Mouse (Mus musculus) midbrain, embryonic 13.5 days (tissue): ENCODE data around the gene Ptpre. TPM values are rescaled to one million over a fixed set of nuclear protein-coding genes. Genes with fewer than 3 reads are reported as not detected.

ENCODE experiments used
- ATAC-seq: fragments of 200-750 bp; cut with Nextera tagmentation; 2 replicates; pipeline ENCODE4 v1.8.0; 2017; ENCODE audit warnings: mild to moderate bottlenecking, moderate TSS enrichment, moderate library complexity
- H3K27ac ChIP-seq: fragments of 300-500 bp; sonication (generic); 2 replicates; pipeline ENCODE4 v1.5.1; 2015; ENCODE audit warnings: inconsistent platforms, mild to moderate bottlenecking, moderate library complexity
- H3K27me3 ChIP-seq: fragments of 300-500 bp; sonication (generic); 2 replicates; pipeline ENCODE4 v1.6.1; 2015; ENCODE audit warnings: mild to moderate bottlenecking, inconsistent platforms
- H3K36me3 ChIP-seq: fragments of 300-500 bp; sonication (generic); 2 replicates; pipeline ENCODE4 v1.6.1; 2015; ENCODE audit warnings: mild to moderate bottlenecking, inconsistent platforms
- H3K4me1 ChIP-seq: fragments of 300-500 bp; sonication (generic); replicated peaks from 2 replicates; pipeline ENCODE4 v1.6.1; 2015; ENCODE audit warnings: inconsistent platforms
- H3K4me2 ChIP-seq: fragments of 300-500 bp; sonication (generic); replicated peaks from 2 replicates; pipeline ENCODE4 v1.6.1; 2015; ENCODE audit warnings: moderate library complexity, mild to moderate bottlenecking, inconsistent platforms
- H3K4me3 ChIP-seq: fragments of 300-500 bp; sonication (generic); replicated peaks from 2 replicates; pipeline ENCODE4 v1.5.1; 2015; ENCODE audit warnings: mild to moderate bottlenecking, inconsistent platforms
- H3K9ac ChIP-seq: fragments of 300-500 bp; sonication (generic); replicated peaks from 2 replicates; pipeline ENCODE4 v1.6.1; 2015; ENCODE audit warnings: mild to moderate bottlenecking, inconsistent platforms
- H3K9me3 ChIP-seq: fragments of 300-500 bp; sonication (generic); 2 replicates; pipeline ENCODE4 v1.6.1; 2016; ENCODE audit warnings: mild to moderate bottlenecking, inconsistent platforms
- WGBS: fragments of 180-500 bp; shearing (Covaris S2); methylation state at CpG from one replicate; pipeline ENCODE4 v1.1.7; 2015; 5-methylcytosine and 5-hydroxymethylcytosine counted together
- polyA plus RNA-seq: library from polyadenylated mRNA; unstranded; fragments of >200 nt; fragmentation: Nextera tagmentation; extraction: Ambion mirVana; gene quantifications from 2 replicates; pipeline ENCODE4 v1.2.1, GENCODE M21; 2015

Gene Ptpre
- polyA plus RNA-seq, 1 experiment from 2014 or later, result 3.7 TPM

DNA sequence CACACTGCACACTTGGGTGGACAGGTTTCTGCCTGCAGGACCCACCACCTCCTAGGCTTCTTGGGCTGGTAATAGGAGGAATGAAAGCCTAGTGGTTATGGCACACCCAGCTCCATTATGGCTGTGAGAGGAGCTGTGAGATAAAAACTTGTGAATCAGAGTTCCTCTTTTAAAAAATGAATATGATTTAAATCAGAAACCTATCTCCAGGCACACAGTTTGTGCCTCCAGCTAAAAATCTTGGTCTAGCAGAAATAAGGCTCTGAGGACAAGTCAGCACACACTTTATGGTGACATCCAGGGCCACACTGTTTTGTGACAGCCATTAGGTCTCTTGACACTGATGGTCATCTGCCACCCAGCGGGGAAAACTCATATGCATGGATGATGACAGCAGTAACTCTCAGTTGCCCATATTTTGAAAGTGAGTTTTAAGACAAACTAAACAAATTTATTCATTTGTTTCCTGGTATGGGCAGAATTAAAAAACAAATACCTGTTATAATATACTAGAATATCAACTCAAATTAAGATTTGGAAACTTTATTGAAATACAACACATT, 47.9 kb downstream of the Ptpre start:
- Histone ChIP-seq H3K27ac (no peak overlapping the region), H3K4me1 (0 out of 2 replicates have a peak, but pooled peaks cover 6% of the 10 kb centered on the region), H3K9me3 (no peaks in the 10 kb centered on the region), H3K9ac (no peak overlapping the region), H3K27me3 (no peaks in the 10 kb centered on the region), H3K36me3 (no peaks in the 10 kb centered on the region), H3K4me2 (no peak overlapping the region), H3K4me3 (no peak overlapping the region)
- WGBS, result 94% methylated on average over 1 of the region's 1 CpGs
- ATAC-seq, result no peak

GRCm38 (mm10) chr7:135586402-135586801, 49.1 kb downstream of the Ptpre start:
- Histone ChIP-seq H3K9me3 (no peaks in the 10 kb centered on the region), H3K27me3 (no peaks in the 10 kb centered on the region), H3K36me3 (no peaks in the 10 kb centered on the region), H3K4me3 (no peak overlapping the region), H3K4me1 (0 out of 2 replicates have a peak, but pooled peaks cover 6% of the 10 kb centered on the region), H3K9ac (no peak overlapping the region), H3K4me2 (no peak overlapping the region), H3K27ac (no peak overlapping the region)
- WGBS, result 48% methylated on average over 4 of the region's 4 CpGs
- no peak for ATAC-seq

GRCm38 (mm10) chr7:135587821-135588575, 50.7 kb downstream of the Ptpre start:
- 57% methylated on average over 2 of the region's 2 CpGs for WGBS
- no peaks in the 10 kb centered on the region for H3K9me3 ChIP-seq
- ATAC-seq, result no peak
- no peak overlapping the region for H3K9ac ChIP-seq
- H3K27ac ChIP-seq, result no peak overlapping the region
- no peak overlapping the region for H3K4me3 ChIP-seq
- no peak overlapping the region for H3K4me2 ChIP-seq
- H3K4me1 ChIP-seq, result 0 out of 2 replicates have a peak, but pooled peaks cover 4% of the 10 kb centered on the region
- no peaks in the 10 kb centered on the region for H3K36me3 ChIP-seq
- no peaks in the 10 kb centered on the region for H3K27me3 ChIP-seq

DNA sequence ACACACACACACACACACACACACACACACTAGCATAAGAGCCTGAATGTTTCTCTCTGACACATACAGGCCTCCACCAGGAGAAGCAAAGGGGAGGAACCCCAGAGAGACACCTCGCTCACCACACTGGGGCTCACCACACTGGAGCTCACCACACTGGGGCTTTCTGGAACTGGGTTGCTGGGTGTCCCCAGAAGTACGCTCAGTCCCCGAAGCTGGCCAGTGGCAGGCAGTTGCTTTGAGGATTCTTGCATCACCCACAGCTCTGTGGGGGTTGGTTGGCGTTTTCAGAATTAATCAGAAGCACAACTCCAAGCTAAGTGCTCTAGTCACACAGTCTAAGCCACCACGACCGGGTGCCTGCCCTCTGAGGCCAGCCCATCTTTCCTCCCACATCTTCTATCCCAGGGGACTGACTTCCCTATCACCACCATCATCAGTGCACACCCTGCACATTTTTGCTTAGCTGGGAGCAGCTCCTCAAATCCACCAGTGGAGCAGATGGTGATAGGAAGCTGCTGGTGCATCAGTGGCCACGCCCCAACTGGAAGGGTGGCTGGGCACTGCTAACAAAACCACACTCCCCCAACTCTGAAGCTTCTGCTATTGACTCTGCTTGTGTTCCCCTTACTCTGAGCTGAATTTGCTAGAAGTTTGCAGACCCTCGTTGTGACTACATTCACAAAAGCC, 51.5 kb downstream of the Ptpre start:
- Histone ChIP-seq H3K4me1 (0 out of 2 replicates have a peak, but pooled peaks cover 2% of the 10 kb centered on the region), H3K9me3 (no peaks in the 10 kb centered on the region), H3K27ac (no peak overlapping the region), H3K9ac (no peak overlapping the region), H3K27me3 (no peaks in the 10 kb centered on the region), H3K4me2 (no peak overlapping the region), H3K4me3 (no peak overlapping the region), H3K36me3 (no peaks in the 10 kb centered on the region)
- ATAC-seq, result no peak
- 79% methylated on average over 8 of the region's 8 CpGs for WGBS

DNA sequence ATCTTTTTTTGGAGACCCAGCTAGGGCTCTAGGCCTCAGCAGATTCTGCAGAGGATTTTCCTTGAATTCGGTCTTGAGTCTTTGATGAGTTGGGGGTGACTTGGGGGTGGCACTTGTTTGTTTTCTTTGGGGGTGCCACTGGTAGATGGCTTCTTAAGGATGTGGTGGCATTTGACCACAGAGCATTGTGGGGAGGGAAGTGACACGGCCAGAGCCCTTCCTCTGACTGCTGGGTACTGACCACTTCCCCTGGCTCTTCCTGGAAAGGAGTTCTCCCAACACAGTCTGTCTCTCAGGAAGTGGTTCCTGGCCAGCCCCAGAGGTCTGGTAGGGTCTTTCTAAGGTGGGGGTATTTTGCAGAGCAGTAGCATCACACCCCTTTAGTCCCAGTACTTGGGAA, 54.2 kb downstream of the Ptpre start:
- H3K27me3 ChIP-seq, result no peaks in the 10 kb centered on the region
- no peaks in the 10 kb centered on the region for H3K9me3 ChIP-seq
- H3K9ac ChIP-seq, result no peak overlapping the region
- 90% methylated on average over 2 of the region's 2 CpGs for WGBS
- no peaks in the 10 kb centered on the region for H3K36me3 ChIP-seq
- no peak for ATAC-seq
- no peak overlapping the region for H3K4me3 ChIP-seq
- no peak overlapping the region for H3K27ac ChIP-seq
- no peaks in the 10 kb centered on the region; the same call in 1 of the 2 replicates for H3K4me1 ChIP-seq
- H3K4me2 ChIP-seq, result no peak overlapping the region

GRCm38 (mm10) chr7:135593286-135593685, 56.0 kb downstream of the Ptpre start:
- no peak for ATAC-seq
- peaks cover 3% of the 10 kb centered on the region for H3K4me1 ChIP-seq
- H3K36me3 ChIP-seq, result no peaks in the 10 kb centered on the region
- 84% methylated on average over 5 of the region's 5 CpGs for WGBS
- no peak overlapping the region for H3K4me2 ChIP-seq
- H3K9ac ChIP-seq, result no peak overlapping the region
- H3K4me3 ChIP-seq, result no peak overlapping the region
- H3K9me3 ChIP-seq, result no peaks in the 10 kb centered on the region
- H3K27me3 ChIP-seq, result no peaks in the 10 kb centered on the region
- no peak overlapping the region for H3K27ac ChIP-seq

- no peak overlapping the region for H3K4me3 ChIP-seq
- 91% methylated on average over 3 of the region's 3 CpGs for WGBS
- no peak overlapping the region for H3K4me2 ChIP-seq
- H3K9me3 ChIP-seq, result no peaks in the 10 kb centered on the region
- no peak overlapping the region for H3K9ac ChIP-seq
- H3K4me1 ChIP-seq, result peaks cover 3% of the 10 kb centered on the region
- H3K27me3 ChIP-seq, result no peaks in the 10 kb centered on the region
- H3K36me3 ChIP-seq, result no peaks in the 10 kb centered on the region
- no peak for ATAC-seq
- H3K27ac ChIP-seq, result no peak overlapping the region
Measured at GRCm38 (mm10) chr7:135593825-135594224, 56.5 kb downstream of the Ptpre start.

DNA sequence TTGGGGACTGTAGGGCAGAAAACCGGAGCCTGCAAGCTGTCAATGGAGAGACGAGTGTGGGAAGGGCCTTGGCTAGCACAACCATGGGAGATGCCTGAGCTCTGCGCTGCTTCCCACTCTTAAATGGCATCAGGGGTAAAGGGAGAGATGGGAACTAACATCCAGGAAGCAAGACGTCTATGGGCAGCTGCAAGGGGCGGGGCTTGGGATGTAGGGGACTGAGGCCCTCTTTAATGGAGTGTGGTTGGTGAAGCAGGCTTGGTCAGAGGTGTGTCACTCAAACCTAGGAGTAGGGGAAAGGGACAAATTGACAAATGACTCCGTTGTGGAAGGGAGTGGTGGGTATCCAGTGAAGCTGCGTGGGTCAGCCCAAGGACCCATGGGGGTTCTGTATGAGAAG, 57.4 kb downstream of the Ptpre start:
- ATAC-seq, result no peak
- no peaks in the 10 kb centered on the region for H3K27me3 ChIP-seq
- H3K4me1 ChIP-seq, result peaks cover 3% of the 10 kb centered on the region
- no peak overlapping the region for H3K27ac ChIP-seq
- no peak overlapping the region for H3K9ac ChIP-seq
- WGBS, result 73% methylated on average over 7 of the region's 7 CpGs
- H3K4me3 ChIP-seq, result no peak overlapping the region
- no peaks in the 10 kb centered on the region for H3K9me3 ChIP-seq
- no peaks in the 10 kb centered on the region for H3K36me3 ChIP-seq
- H3K4me2 ChIP-seq, result no peak overlapping the region

DNA sequence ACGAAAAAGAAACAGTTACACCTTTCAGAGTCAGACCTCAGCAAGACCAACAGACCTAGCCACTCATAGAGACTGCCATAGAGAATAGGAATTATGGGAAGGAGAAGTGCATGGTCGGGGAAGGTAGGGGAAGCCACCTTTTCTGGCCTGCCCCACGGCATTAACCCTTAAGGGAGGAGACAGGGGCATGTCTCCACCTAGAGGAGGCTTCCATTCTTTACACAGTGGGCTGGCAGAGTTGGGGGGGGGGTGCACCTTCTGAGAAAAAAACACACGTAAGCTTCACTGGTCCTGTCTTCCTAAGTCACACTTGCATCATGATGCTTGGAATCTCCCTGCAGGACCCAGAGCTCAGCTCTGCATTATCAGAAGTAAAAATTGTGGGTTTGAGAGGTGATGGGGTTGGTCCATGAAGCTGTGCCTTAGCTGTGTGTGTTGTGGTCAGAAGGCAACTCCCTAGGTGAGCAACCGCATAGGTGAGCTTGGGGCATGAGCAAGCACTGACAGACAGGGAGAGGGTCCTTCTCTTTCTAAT, 58.4 kb downstream of the Ptpre start:
- Histone ChIP-seq H3K4me2 (no peak overlapping the region), H3K27ac (no peak overlapping the region), H3K9ac (no peak overlapping the region), H3K4me1 (peaks cover 3% of the 10 kb centered on the region), H3K4me3 (no peak overlapping the region), H3K36me3 (no peaks in the 10 kb centered on the region), H3K27me3 (no peaks in the 10 kb centered on the region), H3K9me3 (no peaks in the 10 kb centered on the region)
- WGBS, result 59% methylated on average over 5 of the region's 5 CpGs
- ATAC-seq, result no peak

- WGBS, result 64% methylated on average over 9 of the region's 9 CpGs
- H3K4me3 ChIP-seq, result no peak overlapping the region
- no peak for ATAC-seq
- H3K4me2 ChIP-seq, result no peak overlapping the region
- H3K9me3 ChIP-seq, result no peaks in the 10 kb centered on the region
- H3K4me1 ChIP-seq, result peaks cover 3% of the 10 kb centered on the region
- no peak overlapping the region for H3K9ac ChIP-seq
- no peaks in the 10 kb centered on the region for H3K36me3 ChIP-seq
- H3K27ac ChIP-seq, result peak overlapping the region; percentile 20; the same call in 1 of the 2 replicates
- H3K27me3 ChIP-seq, result no peaks in the 10 kb centered on the region
Measured at GRCm38 (mm10) chr7:135597006-135597405, 59.7 kb downstream of the Ptpre start.

DNA sequence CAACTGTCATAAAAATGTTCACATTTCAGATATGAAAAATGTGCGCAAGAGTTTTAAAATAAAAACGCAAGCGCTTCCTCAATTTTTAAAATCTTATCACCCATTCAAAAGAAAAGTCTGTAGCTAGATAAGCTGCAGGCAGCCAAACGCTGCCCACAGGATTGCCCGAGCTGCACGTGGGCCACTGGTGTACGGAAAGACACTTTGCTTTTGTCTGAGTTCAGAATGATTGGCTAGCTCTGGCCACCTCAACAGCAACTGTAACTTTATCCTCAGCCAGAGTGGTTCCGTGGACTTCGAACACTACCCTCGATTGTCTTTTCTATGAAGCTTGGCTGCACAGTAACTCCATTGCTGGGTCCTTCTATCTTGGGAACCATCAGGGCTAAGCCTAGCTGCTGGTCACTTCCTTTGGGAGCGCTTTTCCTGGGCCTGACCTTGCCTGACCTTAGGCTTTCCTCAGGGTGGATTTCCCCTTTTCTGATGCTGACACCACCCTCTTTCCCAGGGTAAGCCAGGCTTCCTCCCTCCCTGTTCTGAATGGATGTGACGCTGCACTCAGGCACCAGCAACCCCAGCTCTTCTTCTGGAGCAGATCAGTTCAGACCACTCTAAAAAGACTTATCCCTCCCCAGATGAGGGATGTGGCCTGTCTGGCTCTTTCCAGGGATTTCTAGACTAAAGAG, 60.5 kb downstream of the Ptpre start:
- no peak for ATAC-seq
- Histone ChIP-seq H3K4me2 (no peak overlapping the region), H3K4me3 (no peak overlapping the region), H3K36me3 (no peaks in the 10 kb centered on the region), H3K9me3 (no peaks in the 10 kb centered on the region), H3K27ac (no peak overlapping the region), H3K9ac (no peak overlapping the region), H3K27me3 (no peaks in the 10 kb centered on the region), H3K4me1 (peaks cover 3% of the 10 kb centered on the region)
- 68% methylated on average over 12 of the region's 12 CpGs for WGBS
